Mouse (Mus musculus) layer of hippocampus, adult 9-11 months (tissue): ENCODE measurements around the gene Mycbpap.

Source experiments
- DNase-seq: peaks from one replicate; pipeline ENCODE4 v3.0.0; 2022

Gene Mycbpap

GRCm38 (mm10) chr11:94528879-94529278 lies 7.3 kb upstream of the Mycbpap start:
- DNase-seq = no peak

GRCm38 (mm10) chr11:94526171-94526879 lies 4.8 kb upstream of the Mycbpap start:
- no peak for DNase-seq

GRCm38 (mm10) chr11:94513452-94513851 lies 8.1 kb downstream of the Mycbpap start:
- no peak for DNase-seq

GRCm38 (mm10) chr11:94508976-94509375 lies 12.6 kb downstream of the Mycbpap start:
- DNase-seq = no peak

GRCm38 (mm10) chr11:94501482-94501881 lies 20.1 kb downstream of the Mycbpap start:
- no peak for DNase-seq

GRCm38 (mm10) chr11:94500362-94500761 lies 21.2 kb downstream of the Mycbpap start:
- DNase-seq = no peak

- no peak for DNase-seq
Observed at GRCm38 (mm10) chr11:94499661-94500152, 21.8 kb downstream of the Mycbpap start, which contains the start of gene Epn3. Gene Epn3, minus strand, starts transcription at chr11:94499974.

- peak; percentile 58 for DNase-seq
Observed at GRCm38 (mm10) chr11:94499035-94499434, 22.5 kb downstream of the Mycbpap start.

GRCm38 (mm10) chr11:94498093-94498996 lies 23.2 kb downstream of the Mycbpap start:
- DNase-seq = peak; percentile 52

GRCm38 (mm10) chr11:94495415-94495814 lies 26.1 kb downstream of the Mycbpap start:
- no peak for DNase-seq

GRCm38 (mm10) chr11:94491749-94492099 lies 29.8 kb downstream of the Mycbpap start:
- no peak for DNase-seq

GRCm38 (mm10) chr11:94491035-94491748 lies 30.4 kb downstream of the Mycbpap start:
- no peak for DNase-seq

GRCm38 (mm10) chr11:94489745-94490144 lies 31.8 kb downstream of the Mycbpap start:
- DNase-seq = no peak

GRCm38 (mm10) chr11:94488767-94489533 lies 32.6 kb downstream of the Mycbpap start:
- DNase-seq = no peak

GRCm38 (mm10) chr11:94486001-94486400 lies 35.5 kb downstream of the Mycbpap start, which contains the start of gene Spata20:
Gene Spata20, minus strand, starts transcription at chr11:94486179.
- DNase-seq = peak; percentile 82

- DNase-seq = no peak
Observed at GRCm38 (mm10) chr11:94485223-94485622, 36.3 kb downstream of the Mycbpap start.

GRCm38 (mm10) chr11:94484636-94485035 lies 36.9 kb downstream of the Mycbpap start:
- no peak for DNase-seq

GRCm38 (mm10) chr11:94483921-94484320 lies 37.6 kb downstream of the Mycbpap start:
- no peak for DNase-seq

- no peak for DNase-seq
Observed at GRCm38 (mm10) chr11:94483436-94483835, 38.1 kb downstream of the Mycbpap start.

- DNase-seq = no peak
Observed at GRCm38 (mm10) chr11:94482738-94483137, 38.8 kb downstream of the Mycbpap start.

GRCm38 (mm10) chr11:94481963-94482362 lies 39.6 kb downstream of the Mycbpap start:
- DNase-seq = no peak

GRCm38 (mm10) chr11:94480382-94480781 lies 41.2 kb downstream of the Mycbpap start:
- DNase-seq = no peak
